Mouse (Mus musculus): ENCODE measurements around the gene Matk.

GRCm38 (mm10) chr10:81268056-81268455 is 15.3 kb downstream of the Matk start:
- TF ChIP-seq CTCF (IDR thresholded peaks at IDR 0.05; ENCODE audit: insufficient read depth, low read length) (no peak), POLR2A (IDR thresholded peaks at IDR 0.05; ENCODE audit: borderline replicate concordance, extremely low read depth, low read depth, low read length) (peak; percentile 88; the same call in 1 of the 2 replicates)

All from lung, adult 2 months (tissue).